Mouse (Mus musculus) lung, adult 2 months (tissue): ENCODE measurements around the gene Mdm2. TPM values are rescaled to one million over a fixed set of nuclear protein-coding genes. Genes with fewer than 3 reads are reported as not detected.
"Not testable (repeated sequence)": the region's sequence is repeated elsewhere in the genome, so short reads cannot be mapped to it uniquely, and the experiment has no call there.

Experiments
- DNase-seq: peaks from one replicate; pipeline ENCODE4 v3.0.0; 2022
- H3K4me1 ChIP-seq: fragments of 200-500 bp; 2 replicates; pipeline ENCODE4 v1.6.1; 2011; ENCODE audit warnings: low read length; ENCODE audit not compliant: control insufficient read depth, insufficient read depth
- H3K4me3 ChIP-seq: fragments of 200-500 bp; replicated peaks from 2 replicates; pipeline ENCODE3; 2011; ENCODE audit warnings: low read depth, mild to moderate bottlenecking, control low read depth, low read length; ENCODE audit errors: extremely low read depth
- CTCF ChIP-seq: fragments of 200-500 bp; IDR thresholded peaks from 2 replicates; pipeline ENCODE4 v1.5.1; 2011; ENCODE audit warnings: mild to moderate bottlenecking, low read length, control low read depth; ENCODE audit not compliant: insufficient read depth
- POLR2A ChIP-seq: fragments of 200-500 bp; IDR thresholded peaks from 2 replicates; pipeline ENCODE4 v1.6.1; 2011; ENCODE audit warnings: low read depth, mild to moderate bottlenecking, control low read depth, low read length, borderline replicate concordance; ENCODE audit errors: extremely low read depth
- WGBS: fragments of 180-500 bp; shearing (Covaris S2); methylation state at CpG from one replicate; pipeline ENCODE4 v1.1.7; 2018; 5-methylcytosine and 5-hydroxymethylcytosine counted together
- polyA plus RNA-seq: library from polyadenylated mRNA; depleted of rRNA; stranded (reverse); fragments of >200 nt; gene quantifications from 2 replicates; pipeline ENCODE4 v1.2.3, GENCODE M21; 2012

Gene Mdm2
- polyA plus RNA-seq, 1 experiment = 39.7 TPM

- DNase-seq = no peak
- Histone ChIP-seq H3K4me3 (no peak overlapping the region), H3K4me1 (peaks cover 7% of the 10 kb centered on the region)
- TF ChIP-seq POLR2A = no peak
- TF ChIP-seq CTCF = no peak
Observed at GRCm38 (mm10) chr10:117705806-117706205, 4.8 kb downstream of the Mdm2 start.

DNA sequence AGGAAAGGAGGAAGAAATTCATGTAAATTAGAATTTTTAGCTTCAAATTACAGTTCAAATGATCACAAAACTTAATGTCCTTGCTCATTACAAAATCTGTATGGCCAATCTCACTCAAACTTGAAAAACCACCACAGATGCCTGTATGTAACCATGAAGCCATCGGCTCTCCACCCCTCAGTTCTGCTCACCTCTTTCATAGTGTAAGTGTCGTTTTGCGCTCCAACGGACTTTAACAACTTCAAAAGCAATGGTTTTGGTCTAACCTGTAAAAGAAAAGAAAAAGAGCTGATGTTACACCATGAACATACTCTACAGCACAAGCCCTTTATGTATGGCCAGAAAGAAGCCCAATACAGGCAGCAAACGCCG lies 5.6 kb downstream of the Mdm2 start:
- no peak overlapping the region for H3K4me3 ChIP-seq
- TF ChIP-seq POLR2A (no peak), CTCF (no peak)
- WGBS = 95% methylated on average over 6 of the region's 6 CpGs
- peaks cover 7% of the 10 kb centered on the region for H3K4me1 ChIP-seq
- no peak for DNase-seq

DNA sequence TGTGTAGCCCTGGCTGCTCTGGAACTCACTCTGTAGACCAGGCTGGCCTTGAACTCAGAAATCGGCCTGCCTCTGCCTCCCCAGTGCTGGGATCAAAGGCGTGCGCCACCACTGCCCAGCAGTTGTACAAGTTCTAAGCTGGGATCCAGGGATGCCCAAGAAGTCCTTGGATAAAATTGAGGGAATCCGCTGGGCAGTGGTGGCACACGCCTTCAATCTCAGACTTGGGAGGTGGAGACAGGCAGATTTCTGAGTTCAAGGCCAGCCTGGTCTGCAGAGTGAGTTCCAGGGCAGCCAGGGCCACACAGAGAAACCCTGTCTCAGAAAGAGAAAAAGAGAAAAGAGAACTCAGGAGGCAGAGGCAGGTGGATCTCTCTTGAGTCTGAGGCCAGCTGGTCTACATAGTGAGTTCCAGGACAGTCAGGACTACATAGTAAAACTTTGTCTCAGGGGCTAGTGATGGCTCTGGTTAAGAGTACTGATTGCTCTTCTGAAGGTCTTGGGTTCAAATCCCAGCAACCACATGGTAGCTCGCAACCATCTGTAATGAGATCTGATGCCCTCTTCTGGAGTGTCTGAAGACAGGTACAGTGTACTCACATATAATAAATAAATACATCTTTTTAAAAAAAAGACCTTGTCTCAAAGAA lies 6.1 kb downstream of the Mdm2 start:
- not testable (repeated sequence) for DNase-seq, H3K4me1 ChIP-seq, H3K4me3 ChIP-seq
- WGBS = 94% methylated on average over 6 of the region's 6 CpGs

DNA sequence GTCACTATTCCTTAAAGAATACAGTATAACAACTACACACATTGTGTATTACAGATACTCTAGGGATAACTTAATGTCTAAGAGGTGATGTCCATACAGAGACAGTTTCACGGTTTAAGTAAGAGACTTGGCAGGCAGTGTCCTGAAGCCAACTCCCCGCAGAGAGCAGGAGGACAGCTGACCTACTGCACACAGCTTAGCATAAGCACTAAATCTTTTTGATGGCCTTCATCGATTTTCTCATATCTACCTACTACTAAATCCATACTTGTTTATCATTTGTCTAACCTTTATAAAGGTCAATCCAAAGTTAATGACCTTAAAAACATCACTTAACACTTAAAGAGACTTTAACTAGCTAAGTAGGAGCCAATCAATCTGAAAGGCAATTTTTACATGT lies 7.1 kb downstream of the Mdm2 start:
- 86% methylated on average over 3 of the region's 3 CpGs for WGBS
- DNase-seq = no peak
- Histone ChIP-seq H3K4me3 (no peak overlapping the region), H3K4me1 (peaks cover 2% of the 10 kb centered on the region)
- no peak for TF ChIP-seq CTCF
- no peak for TF ChIP-seq POLR2A

GRCm38 (mm10) chr10:117702024-117702833 lies 8.3 kb downstream of the Mdm2 start:
- TF ChIP-seq CTCF = no peak
- no peak for TF ChIP-seq POLR2A
- no peak for DNase-seq
- WGBS = 95% methylated on average over 6 of the region's 6 CpGs
- Histone ChIP-seq H3K4me1 (peaks cover 2% of the 10 kb centered on the region), H3K4me3 (no peak overlapping the region)

DNA sequence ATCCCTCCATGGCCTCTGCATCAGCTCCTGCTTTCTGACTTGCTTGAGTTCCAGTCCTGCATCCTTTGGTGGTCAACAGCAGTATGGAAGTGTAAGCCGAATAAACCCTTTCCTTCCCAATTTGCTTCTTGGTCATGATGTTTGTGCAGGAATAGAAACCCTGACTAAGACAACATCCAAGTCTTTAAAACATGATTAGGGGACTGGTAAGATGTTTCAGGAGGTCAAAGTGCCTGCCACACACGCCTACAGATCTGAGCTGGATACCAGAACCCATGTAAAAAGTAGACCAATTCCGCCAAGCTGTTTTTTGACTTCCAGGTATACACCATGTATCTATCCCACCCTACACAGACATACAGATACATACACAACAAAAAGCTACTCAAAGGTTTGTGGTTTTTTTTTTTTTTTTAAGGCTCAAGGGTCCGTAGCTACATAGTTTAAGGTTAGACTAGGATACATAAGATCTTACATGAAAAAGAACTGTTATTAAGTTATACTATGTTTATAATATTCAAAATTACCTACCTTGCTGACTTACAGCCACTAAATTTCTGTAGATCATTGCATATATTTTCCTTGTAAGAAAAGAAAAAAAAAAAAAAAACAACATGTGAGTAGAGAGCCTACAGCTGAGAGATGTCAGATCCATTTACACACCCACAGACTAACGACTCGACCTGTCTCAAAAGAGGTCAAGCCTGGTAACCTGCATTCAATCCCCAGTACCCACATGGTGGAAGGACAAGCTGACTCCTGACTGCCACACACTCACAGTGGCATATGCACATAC lies 9.3 kb downstream of the Mdm2 start:
- 93% methylated on average over 6 of the region's 6 CpGs for WGBS
- no peak for DNase-seq
- H3K4me1 ChIP-seq = no peaks in the 10 kb centered on the region
- H3K4me3 ChIP-seq = no peak overlapping the region
- TF ChIP-seq POLR2A (no peak), CTCF (no peak)

DNA sequence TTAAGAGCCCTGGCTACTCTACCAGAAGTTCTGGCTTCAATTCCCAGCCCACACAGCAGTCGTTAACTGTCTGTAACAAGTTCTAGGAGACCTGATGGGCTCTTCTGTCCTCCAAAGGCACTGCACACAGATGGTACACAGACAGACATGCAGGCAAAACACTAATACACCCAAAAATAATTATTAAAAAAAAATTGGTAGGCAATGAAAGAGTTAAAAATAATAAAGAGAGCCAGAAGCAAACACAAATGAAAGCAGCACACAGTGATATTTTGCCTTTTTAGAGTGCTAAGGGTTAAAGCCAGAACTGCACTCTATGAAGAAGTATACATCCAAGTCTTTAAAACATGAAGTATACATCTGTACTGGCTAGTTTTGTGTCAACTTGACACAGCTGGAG lies 10.1 kb downstream of the Mdm2 start:
- 94% methylated on average over 1 of the region's 1 CpGs for WGBS
- DNase-seq = no peak
- Histone ChIP-seq H3K4me3 (no peak overlapping the region), H3K4me1 (no peaks in the 10 kb centered on the region)
- no peak for TF ChIP-seq CTCF
- no peak for TF ChIP-seq POLR2A

GRCm38 (mm10) chr10:117699914-117700313 lies 10.6 kb downstream of the Mdm2 start:
- Histone ChIP-seq H3K4me1 (no peaks in the 10 kb centered on the region), H3K4me3 (no peak overlapping the region)
- DNase-seq = no peak
- TF ChIP-seq CTCF = no peak
- no peak for TF ChIP-seq POLR2A
- WGBS = 92% methylated on average over 4 of the region's 4 CpGs

- 96% methylated on average over 10 of the region's 10 CpGs for WGBS
Observed at GRCm38 (mm10) chr10:117698313-117699138, 12.0 kb downstream of the Mdm2 start.

More at GRCm38 (mm10) chr10:117698313-117699138, 12.0 kb downstream of the Mdm2 start:
- DNase-seq = no peak
- TF ChIP-seq POLR2A = no peak
- no peak for TF ChIP-seq CTCF
- Histone ChIP-seq H3K4me3 (no peak overlapping the region), H3K4me1 (no peaks in the 10 kb centered on the region)
